Mouse (Mus musculus): ENCODE results near the gene Dlg4. TPM values are rescaled to one million over a fixed set of nuclear protein-coding genes. Genes with fewer than 3 reads are reported as not detected.
"Not testable (repeated sequence)": the region's sequence is repeated elsewhere in the genome, so short reads cannot be mapped to it uniquely, and the experiment has no call there.

Dlg4 gene
- polyA plus RNA-seq, 1 experiment from 2014 or later: 32.7 TPM

- not testable (repeated sequence) for H3K9me3 ChIP-seq (ENCODE audit: control insufficient read depth, low read length); H3K4me3 ChIP-seq (replicated peaks; ENCODE audit: low read length); H3K9ac ChIP-seq (replicated peaks; ENCODE audit: low read depth, low read length); H3K4me1 ChIP-seq (replicated peaks; ENCODE audit: control insufficient read depth, insufficient read depth, low read length); H3K4me2 ChIP-seq (ENCODE audit: low read length); H3K36me3 ChIP-seq (ENCODE audit: control insufficient read depth, insufficient read depth); H3K27ac ChIP-seq (ENCODE audit: low read length); ATAC-seq; H3K27me3 ChIP-seq (replicated peaks; ENCODE audit: control insufficient read depth, insufficient read depth, low read length)
- 87% methylated on average over 3 of the region's 3 CpGs for WGBS
Observed at GRCm38 (mm10) chr11:70070603-70071002, 53.9 kb downstream of the Dlg4 start.

GRCm38 (mm10) chr11:70074379-70075071 is 57.8 kb downstream of the Dlg4 start:
- no peaks in the 10 kb centered on the region for H3K36me3 ChIP-seq (ENCODE audit: control insufficient read depth, insufficient read depth)
- ATAC-seq: no peak
- H3K27ac ChIP-seq (ENCODE audit: low read length): no peak overlapping the region
- no peak overlapping the region for H3K4me3 ChIP-seq (replicated peaks; ENCODE audit: low read length)
- 34% methylated on average over 17 of the region's 17 CpGs for WGBS
- no peak overlapping the region for H3K4me2 ChIP-seq (ENCODE audit: low read length)
- no peaks in the 10 kb centered on the region for H3K9me3 ChIP-seq (ENCODE audit: control insufficient read depth, low read length)
- no peaks in the 10 kb centered on the region for H3K4me1 ChIP-seq (replicated peaks; ENCODE audit: control insufficient read depth, insufficient read depth, low read length)
- H3K9ac ChIP-seq (replicated peaks; ENCODE audit: low read depth, low read length): no peak overlapping the region
- no peaks in the 10 kb centered on the region for H3K27me3 ChIP-seq (replicated peaks; ENCODE audit: control insufficient read depth, insufficient read depth, low read length)

DNA sequence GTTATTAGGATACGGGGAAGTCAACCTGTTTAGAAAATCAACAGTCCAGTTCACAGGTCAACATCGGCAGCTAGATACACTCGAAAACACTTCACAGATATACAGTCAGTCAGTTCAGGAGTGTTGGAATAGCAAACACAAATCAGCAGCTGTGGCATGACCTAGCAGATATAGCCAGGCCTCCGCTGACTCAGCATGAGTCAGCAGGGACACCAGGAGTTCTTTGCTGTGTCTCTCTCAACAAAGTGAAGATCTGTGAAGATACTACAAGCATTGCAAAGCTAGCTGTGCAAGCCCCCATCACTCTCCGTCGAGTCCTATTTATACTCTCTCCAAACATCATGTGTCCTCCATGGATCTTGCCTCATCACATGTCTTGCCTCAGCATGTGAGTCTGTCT is 58.8 kb downstream of the Dlg4 start:
- H3K4me1 ChIP-seq (replicated peaks; ENCODE audit: control insufficient read depth, insufficient read depth, low read length): no peaks in the 10 kb centered on the region
- no peak overlapping the region for H3K4me3 ChIP-seq (replicated peaks; ENCODE audit: low read length)
- H3K36me3 ChIP-seq (ENCODE audit: control insufficient read depth, insufficient read depth): no peaks in the 10 kb centered on the region
- no peak overlapping the region for H3K4me2 ChIP-seq (ENCODE audit: low read length)
- H3K9me3 ChIP-seq (ENCODE audit: control insufficient read depth, low read length): no peaks in the 10 kb centered on the region
- H3K27ac ChIP-seq (ENCODE audit: low read length): no peak overlapping the region
- 92% methylated on average over 6 of the region's 6 CpGs for WGBS
- no peak overlapping the region for H3K9ac ChIP-seq (replicated peaks; ENCODE audit: low read depth, low read length)
- H3K27me3 ChIP-seq (replicated peaks; ENCODE audit: control insufficient read depth, insufficient read depth, low read length): no peaks in the 10 kb centered on the region
- ATAC-seq: no peak

DNA sequence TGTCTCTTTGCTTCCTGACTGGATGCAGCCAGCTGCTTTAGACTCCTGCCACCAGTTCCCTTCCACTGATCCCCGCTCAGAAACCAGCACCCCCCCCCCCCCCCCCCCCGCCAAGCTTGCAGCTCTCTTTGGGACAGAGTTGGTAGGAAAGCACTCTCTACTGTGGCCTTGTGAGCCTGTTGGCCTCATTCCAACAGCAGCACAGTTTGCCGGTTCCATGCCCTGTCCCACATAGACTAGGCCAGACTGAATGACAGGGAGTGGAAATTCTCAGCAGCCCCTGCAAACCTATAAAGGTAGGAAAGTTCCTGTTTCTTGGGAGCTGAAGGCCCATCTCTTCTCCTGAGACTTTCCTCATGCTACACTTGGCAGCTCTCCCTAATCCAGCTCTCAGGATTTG is 60.7 kb downstream of the Dlg4 start:
- Histone ChIP-seq H3K4me1 (replicated peaks; ENCODE audit: control insufficient read depth, insufficient read depth, low read length) (no peaks in the 10 kb centered on the region), H3K9ac (replicated peaks; ENCODE audit: low read depth, low read length) (no peak overlapping the region), H3K36me3 (ENCODE audit: control insufficient read depth, insufficient read depth) (no peaks in the 10 kb centered on the region), H3K4me2 (ENCODE audit: low read length) (no peak overlapping the region), H3K27ac (ENCODE audit: low read length) (no peak overlapping the region), H3K4me3 (replicated peaks; ENCODE audit: low read length) (no peak overlapping the region), H3K27me3 (replicated peaks; ENCODE audit: control insufficient read depth, insufficient read depth, low read length) (no peaks in the 10 kb centered on the region), H3K9me3 (ENCODE audit: control insufficient read depth, low read length) (no peaks in the 10 kb centered on the region)
- ATAC-seq: no peak
- WGBS: 34% methylated on average over 2 of the region's 3 CpGs

GRCm38 (mm10) chr11:70079175-70079574 is 62.4 kb downstream of the Dlg4 start:
- ATAC-seq: no peak
- H3K9ac ChIP-seq (replicated peaks; ENCODE audit: low read depth, low read length): no peak overlapping the region
- no peaks in the 10 kb centered on the region for H3K27me3 ChIP-seq (replicated peaks; ENCODE audit: control insufficient read depth, insufficient read depth, low read length)
- no peak overlapping the region for H3K4me3 ChIP-seq (replicated peaks; ENCODE audit: low read length)
- no peaks in the 10 kb centered on the region for H3K36me3 ChIP-seq (ENCODE audit: control insufficient read depth, insufficient read depth)
- no peaks in the 10 kb centered on the region for H3K9me3 ChIP-seq (ENCODE audit: control insufficient read depth, low read length)
- no peak overlapping the region for H3K27ac ChIP-seq (ENCODE audit: low read length)
- no peaks in the 10 kb centered on the region for H3K4me1 ChIP-seq (replicated peaks; ENCODE audit: control insufficient read depth, insufficient read depth, low read length)
- H3K4me2 ChIP-seq (ENCODE audit: low read length): no peak overlapping the region
- WGBS: 73% methylated on average over 6 of the region's 6 CpGs

GRCm38 (mm10) chr11:70079928-70080327 is 63.2 kb downstream of the Dlg4 start:
- Histone ChIP-seq H3K36me3 (ENCODE audit: control insufficient read depth, insufficient read depth) (no peaks in the 10 kb centered on the region), H3K9ac (replicated peaks; ENCODE audit: low read depth, low read length) (no peak overlapping the region), H3K4me3 (replicated peaks; ENCODE audit: low read length) (no peak overlapping the region), H3K4me2 (ENCODE audit: low read length) (no peak overlapping the region), H3K27ac (ENCODE audit: low read length) (no peak overlapping the region), H3K27me3 (replicated peaks; ENCODE audit: control insufficient read depth, insufficient read depth, low read length) (no peaks in the 10 kb centered on the region), H3K9me3 (ENCODE audit: control insufficient read depth, low read length) (no peaks in the 10 kb centered on the region), H3K4me1 (replicated peaks; ENCODE audit: control insufficient read depth, insufficient read depth, low read length) (no peaks in the 10 kb centered on the region)
- ATAC-seq: no peak
- whole genome bisulfite sequencing: 81% methylated on average over 7 of the region's 7 CpGs

DNA sequence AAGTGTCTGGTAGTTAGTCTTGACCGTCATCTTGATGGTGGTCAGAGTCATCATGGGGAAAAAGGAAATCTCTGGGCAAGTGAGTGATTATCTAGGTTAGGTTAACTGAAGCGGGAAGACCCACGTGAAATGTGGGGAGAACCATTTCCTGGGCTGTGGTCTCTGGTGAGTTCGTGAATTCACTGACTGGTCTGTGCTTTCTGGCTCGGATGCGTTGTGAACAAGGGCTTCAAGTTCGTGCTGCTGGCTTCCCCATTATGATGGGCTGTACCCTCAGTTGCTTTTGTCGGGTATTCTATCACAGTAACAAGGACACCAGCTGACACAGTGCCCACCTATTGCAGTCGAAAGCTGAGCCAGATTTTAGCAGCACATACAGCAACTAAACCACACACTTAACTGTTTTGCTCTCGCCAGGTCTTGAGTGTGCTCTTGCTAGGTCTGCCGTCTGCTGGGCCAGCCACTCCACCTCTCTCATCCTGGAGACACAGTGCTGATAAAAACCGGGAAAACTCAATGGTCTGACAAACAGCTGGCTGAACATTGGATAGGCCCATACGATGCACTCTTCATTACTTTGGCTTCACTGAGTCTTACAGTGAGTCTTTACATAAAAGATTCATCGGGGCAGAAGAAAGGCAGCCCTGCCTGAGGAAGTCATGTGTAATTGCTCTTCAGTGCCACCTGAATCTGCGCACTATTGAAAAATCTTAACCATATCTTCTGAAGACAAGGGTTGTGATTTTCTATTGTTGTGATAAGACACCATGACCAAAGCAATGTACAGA is 64.3 kb downstream of the Dlg4 start:
- no peaks in the 10 kb centered on the region for H3K4me1 ChIP-seq (replicated peaks; ENCODE audit: control insufficient read depth, insufficient read depth, low read length)
- no peaks in the 10 kb centered on the region for H3K36me3 ChIP-seq (ENCODE audit: control insufficient read depth, insufficient read depth)
- WGBS: 74% methylated on average over 15 of the region's 15 CpGs
- no peak overlapping the region for H3K27ac ChIP-seq (ENCODE audit: low read length)
- H3K4me2 ChIP-seq (ENCODE audit: low read length): no peak overlapping the region
- no peaks in the 10 kb centered on the region for H3K9me3 ChIP-seq (ENCODE audit: control insufficient read depth, low read length)
- no peak overlapping the region for H3K4me3 ChIP-seq (replicated peaks; ENCODE audit: low read length)
- no peak for ATAC-seq
- H3K9ac ChIP-seq (replicated peaks; ENCODE audit: low read depth, low read length): no peak overlapping the region
- no peaks in the 10 kb centered on the region for H3K27me3 ChIP-seq (replicated peaks; ENCODE audit: control insufficient read depth, insufficient read depth, low read length)

DNA sequence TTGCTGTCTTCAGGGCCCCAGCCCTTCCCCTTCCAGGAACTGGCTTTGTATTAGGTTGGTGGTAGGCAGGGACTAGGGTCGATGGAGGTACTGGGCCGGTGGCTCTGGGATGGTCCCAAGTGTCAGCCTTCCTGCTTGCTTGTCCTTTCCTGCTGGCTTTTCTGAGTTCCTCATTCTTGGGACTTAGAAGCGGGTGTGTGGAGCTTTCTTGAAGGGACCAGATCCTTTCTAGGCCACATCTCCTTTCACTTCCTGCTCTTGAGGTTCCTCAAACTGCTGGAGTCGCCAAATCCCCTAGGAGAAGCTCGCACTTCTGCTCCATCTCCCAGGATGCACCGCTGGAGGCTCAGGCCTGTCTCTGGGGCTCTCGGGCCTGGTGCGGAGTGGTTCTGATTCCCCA is 67.8 kb downstream of the Dlg4 start:
- no peak for ATAC-seq
- Histone ChIP-seq H3K9me3 (ENCODE audit: control insufficient read depth, low read length) (no peaks in the 10 kb centered on the region), H3K27me3 (replicated peaks; ENCODE audit: control insufficient read depth, insufficient read depth, low read length) (no peaks in the 10 kb centered on the region), H3K4me2 (ENCODE audit: low read length) (no peak overlapping the region), H3K4me1 (replicated peaks; ENCODE audit: control insufficient read depth, insufficient read depth, low read length) (no peaks in the 10 kb centered on the region), H3K9ac (replicated peaks; ENCODE audit: low read depth, low read length) (no peak overlapping the region), H3K27ac (ENCODE audit: low read length) (no peak overlapping the region), H3K36me3 (ENCODE audit: control insufficient read depth, insufficient read depth) (no peaks in the 10 kb centered on the region), H3K4me3 (replicated peaks; ENCODE audit: low read length) (no peak overlapping the region)
- 86% methylated on average over 8 of the region's 8 CpGs for WGBS

- no peak for ATAC-seq
- WGBS: 75% methylated on average over 12 of the region's 12 CpGs
Observed at GRCm38 (mm10) chr11:70091986-70092783, 75.4 kb downstream of the Dlg4 start, which contains the start of gene Asgr2. TSS of gene Asgr2 (plus strand) at chr11:70092644.

More at GRCm38 (mm10) chr11:70091986-70092783, 75.4 kb downstream of the Dlg4 start, which contains the start of gene Asgr2:
- Histone ChIP-seq H3K27me3 (replicated peaks; ENCODE audit: control insufficient read depth, insufficient read depth, low read length) (no peaks in the 10 kb centered on the region), H3K4me1 (replicated peaks; ENCODE audit: control insufficient read depth, insufficient read depth, low read length) (no peaks in the 10 kb centered on the region), H3K4me3 (replicated peaks; ENCODE audit: low read length) (no peak within 1 kb of the TSS), H3K4me2 (ENCODE audit: low read length) (no peak within 1 kb of the TSS), H3K36me3 (ENCODE audit: control insufficient read depth, insufficient read depth) (no peaks in the 10 kb centered on the region), H3K9ac (replicated peaks; ENCODE audit: low read depth, low read length) (no peak within 1 kb of the TSS), H3K27ac (ENCODE audit: low read length) (no peak within 1 kb of the TSS), H3K9me3 (ENCODE audit: control insufficient read depth, low read length) (no peaks in the 10 kb centered on the region)
